ENCODE assay signal across 8 mouse cellular contexts in the genomic region with DNA sequence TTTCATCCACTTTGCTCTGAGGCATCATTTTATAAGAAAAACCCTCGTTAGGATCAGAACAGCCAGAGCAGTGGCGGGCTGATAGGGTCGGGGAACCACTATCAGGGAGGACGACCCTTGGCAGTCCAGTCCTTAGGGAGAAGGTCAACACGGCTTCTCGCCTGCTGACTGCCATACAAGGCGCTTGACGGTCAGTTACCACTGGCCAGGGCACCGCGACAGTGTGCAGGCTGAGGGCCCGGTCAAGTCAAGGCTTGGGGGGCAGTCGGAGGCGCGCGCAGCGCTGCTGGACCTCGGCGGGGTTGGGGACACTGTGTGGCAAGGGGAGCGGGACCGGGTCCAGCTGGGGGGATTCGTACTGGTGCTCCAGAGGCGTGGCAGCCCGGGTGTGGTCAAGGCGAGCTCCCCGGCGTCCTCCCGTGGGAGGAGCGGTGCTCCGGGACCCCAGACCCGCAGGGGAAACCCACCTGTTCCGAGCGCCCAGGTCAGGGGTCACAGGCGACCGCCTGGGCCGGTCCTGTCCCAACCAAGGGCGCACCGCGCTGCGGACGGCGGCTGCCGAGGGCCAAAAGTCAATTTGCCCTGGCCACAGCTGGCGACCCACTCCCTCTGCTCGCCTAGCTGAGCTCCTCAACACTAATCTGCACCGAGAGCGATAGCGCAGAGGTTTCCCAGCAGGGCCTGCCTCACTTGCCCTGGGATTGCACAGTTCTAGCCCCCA. TPM values are rescaled to one million over a fixed set of nuclear protein-coding genes. Genes with fewer than 3 reads are reported as not detected.
DNase-seq lines count a peak whose midpoint lies in the region; ATAC-seq and TF ChIP-seq lines count a peak whose summit lies in the region.

Sec31b (minus strand) TSS at position 544 of the 721 bp plus-strand sequence.

- no peaks in the 10 kb centered on the region for H3K9me3 ChIP-seq in forebrain, embryonic 14.5 days (replicated peaks; ENCODE audit: control insufficient read depth, low read length)
- H3K9me3 ChIP-seq in limb, embryonic 13.5 days = peaks cover 10% of the 10 kb centered on the region; the same call in 1 of the 2 replicates
- H3K9me3 ChIP-seq in midbrain, embryonic 12.5 days = peaks cover 9% of the 10 kb centered on the region

- H3K36me3 ChIP-seq in forebrain, embryonic 14.5 days (ENCODE audit: control insufficient read depth, insufficient read depth, low read length) = peaks cover 23% of the 10 kb centered on the region
- H3K36me3 ChIP-seq in limb, embryonic 13.5 days = peaks cover 28% of the 10 kb centered on the region
- peaks cover 26% of the 10 kb centered on the region for H3K36me3 ChIP-seq in midbrain, embryonic 12.5 days
- H3K36me3 ChIP-seq in testis, adult 2 months (ENCODE audit: control insufficient read depth, insufficient read depth, low read length) = no peaks in the 10 kb centered on the region

- H3K4me3 ChIP-seq in forebrain, embryonic 14.5 days (ENCODE audit: low read depth, low read length) = peak within 1 kb of the TSS; percentile 28
- H3K4me3 ChIP-seq in limb, embryonic 13.5 days = peak within 1 kb of the TSS; percentile 51
- H3K4me3 ChIP-seq in midbrain, embryonic 12.5 days = peak within 1 kb of the TSS; percentile 47
- peak within 1 kb of the TSS; percentile 80 for H3K4me3 ChIP-seq in testis, adult 2 months (ENCODE audit: control insufficient read depth, low read depth, low read length)

- H3K27ac ChIP-seq in forebrain, embryonic 14.5 days (ENCODE audit: low read depth, low read length) = no peak within 1 kb of the TSS
- H3K27ac ChIP-seq in limb, embryonic 13.5 days = no peak within 1 kb of the TSS
- no peak within 1 kb of the TSS for H3K27ac ChIP-seq in midbrain, embryonic 12.5 days (replicated peaks)
- no peak within 1 kb of the TSS for H3K27ac ChIP-seq in testis, adult 2 months (ENCODE audit: control insufficient read depth, insufficient read depth, low read depth, low read length)

- H3K4me1 ChIP-seq in forebrain, embryonic 14.5 days (ENCODE audit: control insufficient read depth, insufficient read depth, low read length) = peaks cover 3% of the 10 kb centered on the region; the same call in 1 of the 2 replicates
- H3K4me1 ChIP-seq in limb, embryonic 13.5 days = peaks cover 8% of the 10 kb centered on the region
- H3K4me1 ChIP-seq in midbrain, embryonic 12.5 days = peaks cover 7% of the 10 kb centered on the region; the same call in 1 of the 2 replicates
- peaks cover 6% of the 10 kb centered on the region for H3K4me1 ChIP-seq in testis, adult 2 months (ENCODE audit: control insufficient read depth, insufficient read depth, low read length)

- no peak for TF ChIP-seq CTCF in testis, adult 2 months (IDR thresholded peaks at IDR 0.05; ENCODE audit: control insufficient read depth, insufficient read depth, insufficient replicate concordance, low read depth, low read length)

- WGBS in forebrain, embryonic 14.5 days = under 1% methylated on average over 47 of the region's 47 CpGs
- 1% methylated on average over 47 of the region's 47 CpGs for WGBS in limb, embryonic 13.5 days
- WGBS in midbrain, embryonic 12.5 days = under 1% methylated on average over 47 of the region's 47 CpGs

- no peak for ATAC-seq in forebrain, embryonic 14.5 days
- peak; percentile 7 to 15; a peak in 1 of 4 replicates for ATAC-seq in hematopoietic stem cell, adult 5-6 weeks (replicated peaks in 1 of 2; ENCODE audit: insufficient read depth in 1 of 2, low FRiP score in 2 of 2, low TSS enrichment in 1 of 2, low read depth in 1 of 2, poor library complexity in 2 of 2, severe bottlenecking in 2 of 2)
- peak; percentile 48 for ATAC-seq in limb, embryonic 13.5 days (ENCODE audit: low FRiP score, low read depth)
- peak; percentile 38 for ATAC-seq in midbrain, embryonic 12.5 days (ENCODE audit: low FRiP score, low read depth)

- H3K9ac ChIP-seq in forebrain, embryonic 14.5 days (ENCODE audit: low read length) = peak within 1 kb of the TSS; percentile 30
- H3K9ac ChIP-seq in limb, embryonic 13.5 days = peak within 1 kb of the TSS; percentile 64
- peak within 1 kb of the TSS; percentile 50 for H3K9ac ChIP-seq in midbrain, embryonic 12.5 days (replicated peaks)

- DNase-seq in R1 (ENCODE audit: low read depth, low spot score) = peak; percentile 41
- peak; percentile 30 for DNase-seq in cerebellum, adult 11 months
- DNase-seq in forebrain, embryonic 14.5 days (ENCODE audit: low spot score) = no peak
- no peak for DNase-seq in T-cell, adult 2 months (ENCODE audit: low spot score)

- no peak for TF ChIP-seq POLR2A in testis, adult 2 months (IDR thresholded peaks at IDR 0.05; ENCODE audit: control insufficient read depth, low read depth, low read length)

- H3K4me2 ChIP-seq in forebrain, embryonic 14.5 days (ENCODE audit: low read length) = peak within 1 kb of the TSS; percentile 48
- peak within 1 kb of the TSS; percentile 84 for H3K4me2 ChIP-seq in limb, embryonic 13.5 days (replicated peaks)
- H3K4me2 ChIP-seq in midbrain, embryonic 12.5 days (replicated peaks) = peak within 1 kb of the TSS; percentile 66

- peaks cover 20% of the 10 kb centered on the region for H3K27me3 ChIP-seq in forebrain, embryonic 14.5 days (replicated peaks; ENCODE audit: control insufficient read depth, insufficient read depth, low read length)
- peaks cover 34% of the 10 kb centered on the region for H3K27me3 ChIP-seq in limb, embryonic 13.5 days
- peaks cover 54% of the 10 kb centered on the region for H3K27me3 ChIP-seq in midbrain, embryonic 12.5 days
- no peaks in the 10 kb centered on the region for H3K27me3 ChIP-seq in testis, adult 2 months (ENCODE audit: control insufficient read depth, insufficient read depth, low read length)

RNA-seq across cellular contexts. Expression of gene Sec31b, which starts in this region (rescaled TPM):
- polyA plus RNA-seq in forebrain, embryonic 14.5 days (2014; fragmentation: Nextera tagmentation; extraction: Ambion mirVana) = 0.10 and 0.17 TPM in 2 replicates
- total RNA-seq in hematopoietic stem cell, adult 5-6 weeks (2017) = 0.88 and 1.6 TPM in 2 replicates
- 0.34 and 0.41 TPM in 2 replicates for polyA plus RNA-seq in limb, embryonic 13.5 days (2015; fragmentation: Nextera tagmentation; extraction: Ambion mirVana)
- 0.47 and 0.54 TPM in 2 replicates for polyA plus RNA-seq in midbrain, embryonic 12.5 days (2016; fragmentation: Nextera tagmentation; extraction: Ambion mirVana)
- 3.2 and 3.3 TPM in 2 replicates for polyA plus RNA-seq in testis, adult 2 months (2012; rRNA removed)

Comparison
In these comparisons a context has a peak if more than half of its experiments do, and no peak if none do; other contexts are left out.
1. Peak in ATAC-seq, H3K4me3 ChIP-seq, H3K9ac ChIP-seq and H3K4me2 ChIP-seq in limb, embryonic 13.5 days; RNA of the gene not detected or under 1 TPM.
2. Peak in ATAC-seq, H3K4me3 ChIP-seq, H3K9ac ChIP-seq and H3K4me2 ChIP-seq in midbrain, embryonic 12.5 days; RNA of the gene not detected or under 1 TPM.
3. DNase-seq: peak in R1 (single experiment) and cerebellum, adult 11 months (single experiment); none in forebrain, embryonic 14.5 days (single experiment) and T-cell, adult 2 months (single experiment).
4. H3K4me3 ChIP-seq: peak in every context shown above with its lines; median percentile 80 in testis, adult 2 months; 51 in limb, embryonic 13.5 days; 47 in midbrain, embryonic 12.5 days; 28 in forebrain, embryonic 14.5 days.
5. Peak in every context shown above with its lines, with median percentiles within 50 percentile points of each other: H3K4me2 ChIP-seq and H3K9ac ChIP-seq.